Mouse (Mus musculus): ENCODE data around the gene Fbn1.
A peak's percentile ranks its signal among the peaks of the same experiment; 100 is the strongest.

The Fbn1 gene

DNA sequence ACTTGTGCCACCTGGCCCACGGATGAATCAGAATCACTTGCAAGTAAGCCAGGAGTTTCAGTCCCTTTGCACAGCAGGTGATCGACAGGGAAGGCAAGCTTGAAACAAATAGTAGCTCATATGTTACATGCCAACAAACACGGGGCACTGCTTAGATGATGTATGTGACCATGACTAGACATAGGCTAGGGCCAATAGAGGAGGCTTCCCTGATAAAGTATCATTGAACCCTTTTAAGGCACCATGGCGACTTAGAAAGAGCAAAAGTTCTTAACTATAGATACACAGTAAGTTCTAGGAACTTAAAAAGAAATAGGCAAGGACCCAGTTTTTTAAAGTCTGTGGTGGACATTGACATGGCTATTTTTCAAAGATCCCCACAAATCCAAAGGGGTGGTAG lies at the start of gene Fbn1:
Gene Fbn1 (minus strand): TSS at position 101 of the 400 bp plus-strand sequence.
- DNase-seq = no peak

DNA sequence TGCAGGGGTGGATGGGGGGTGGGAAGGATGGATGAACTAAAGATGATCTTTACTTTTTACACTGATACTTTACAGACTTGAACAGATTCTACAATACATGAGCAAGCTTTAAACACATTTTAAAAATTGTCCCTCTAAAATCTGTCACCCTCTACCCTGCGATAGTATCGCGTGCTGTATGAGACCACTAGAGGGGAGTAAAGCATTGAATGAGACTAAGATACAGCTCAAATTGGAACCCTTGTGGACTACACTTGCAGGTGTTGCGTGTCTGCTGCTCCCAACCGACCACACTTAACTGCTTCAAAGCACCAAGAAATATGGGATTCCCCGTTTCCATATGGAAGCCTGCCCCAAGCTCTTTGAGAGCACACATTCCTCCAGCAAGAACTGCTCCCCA lies 48.0 kb upstream of the Fbn1 start:
- no peak for DNase-seq

- DNase-seq = no peak
Observed at GRCm38 (mm10) chr2:125548806-125549578, 41.2 kb upstream of the Fbn1 start.

- no peak for DNase-seq
Observed at GRCm38 (mm10) chr2:125544986-125545385, 37.2 kb upstream of the Fbn1 start.

- no peak for DNase-seq
Observed at GRCm38 (mm10) chr2:125543646-125544045, 35.9 kb upstream of the Fbn1 start.

DNA sequence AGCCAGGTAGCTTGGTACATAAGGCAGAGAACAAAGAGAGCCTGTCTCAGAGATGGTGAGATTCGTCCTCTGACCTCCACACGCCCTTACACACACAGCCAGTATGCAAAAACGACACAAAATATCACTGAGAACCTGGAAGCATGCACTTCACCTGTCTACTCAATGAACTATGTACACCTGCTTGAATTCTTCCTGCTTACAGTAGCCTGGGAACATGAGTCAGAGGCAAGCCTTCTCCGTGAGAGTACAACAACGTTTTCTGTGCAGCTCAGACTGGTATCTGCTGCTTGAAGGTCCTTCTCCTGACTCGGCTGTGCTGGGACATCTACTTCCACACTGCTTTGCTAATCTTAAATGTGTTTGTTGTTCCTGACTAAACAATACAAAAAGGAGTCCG lies 33.7 kb upstream of the Fbn1 start:
- no peak for DNase-seq

GRCm38 (mm10) chr2:125540579-125540978 lies 32.8 kb upstream of the Fbn1 start:
- no peak for DNase-seq

DNA sequence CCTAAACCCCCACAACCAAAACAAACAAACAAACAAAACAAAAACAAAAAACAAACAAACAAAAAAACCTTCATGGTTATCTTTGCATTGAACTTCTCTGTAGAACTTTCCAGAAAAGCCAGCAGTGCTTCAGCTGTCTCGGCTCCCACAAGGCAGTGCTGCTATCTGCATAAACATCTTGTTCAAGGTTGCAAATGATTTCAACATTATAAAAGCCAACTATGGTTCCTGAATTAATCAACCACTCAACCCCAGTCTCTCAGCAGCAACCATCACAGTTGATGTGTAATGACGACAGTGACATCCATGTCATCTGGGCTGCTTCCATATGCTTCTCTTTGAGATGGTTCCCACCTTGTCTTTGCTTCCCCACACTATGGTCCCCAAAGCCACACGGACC lies 31.8 kb upstream of the Fbn1 start:
- DNase-seq = no peak

DNA sequence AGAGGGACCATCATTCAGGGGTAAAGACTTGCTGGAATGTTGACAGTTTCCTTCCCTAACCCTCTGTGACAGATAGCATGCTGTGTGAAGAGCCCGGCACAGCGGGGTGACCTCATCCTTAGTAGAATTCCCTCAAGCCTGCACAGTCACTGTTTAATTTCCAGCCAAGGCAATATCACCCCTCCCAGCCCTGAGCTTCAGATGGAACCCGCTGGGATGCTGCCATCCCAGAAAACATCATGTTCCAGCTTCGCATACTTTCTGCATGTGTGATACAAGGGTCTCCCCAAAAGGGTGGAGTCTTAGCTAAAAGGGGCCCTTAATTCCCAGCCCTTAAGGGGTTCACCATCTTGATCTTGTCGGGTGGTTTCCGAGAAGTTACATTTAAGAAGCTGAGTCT lies 22.9 kb upstream of the Fbn1 start:
- no peak for DNase-seq

GRCm38 (mm10) chr2:125526566-125526965 lies 18.8 kb upstream of the Fbn1 start:
- no peak for DNase-seq

DNA sequence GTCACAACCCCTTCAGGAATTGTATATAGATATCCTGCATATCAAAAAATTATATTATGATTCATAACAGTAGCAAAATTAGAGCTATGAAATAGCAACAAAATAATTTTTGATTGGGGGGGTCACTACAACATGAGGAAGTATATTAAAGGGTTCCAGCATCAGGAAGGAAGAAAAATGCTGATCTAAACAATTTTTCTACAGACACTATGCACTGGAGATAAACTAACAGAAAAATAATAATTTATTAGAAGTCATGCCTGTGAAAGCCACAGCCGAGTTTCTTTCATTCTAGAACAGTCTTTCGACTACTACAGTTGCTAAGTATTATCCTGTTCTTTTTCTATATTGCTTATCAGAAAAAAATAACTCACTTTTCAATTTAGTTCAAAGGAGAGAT lies 17.7 kb upstream of the Fbn1 start:
- DNase-seq = no peak

DNA sequence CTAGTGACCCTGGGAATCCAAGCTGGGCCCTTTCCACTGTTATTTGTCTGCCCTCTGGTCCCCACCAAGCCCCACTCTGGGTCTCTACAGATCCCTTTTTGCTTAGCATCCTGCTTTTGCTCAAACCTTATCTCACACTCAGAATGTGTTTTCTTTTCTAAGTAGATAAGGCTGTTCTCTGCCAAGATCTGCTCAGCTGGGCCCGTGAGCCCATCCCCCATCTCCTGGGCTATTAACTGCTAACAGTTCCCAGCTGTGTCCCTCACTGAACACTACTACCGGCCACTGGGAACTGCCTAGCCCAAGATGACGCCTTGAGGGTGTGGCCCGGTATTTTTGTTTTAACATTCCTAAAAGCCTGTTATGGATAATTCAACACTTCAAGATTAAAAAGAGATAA lies 8.8 kb upstream of the Fbn1 start:
- DNase-seq = peak; percentile 18

GRCm38 (mm10) chr2:125515291-125516057 lies 7.7 kb upstream of the Fbn1 start:
- no peak for DNase-seq

DNA sequence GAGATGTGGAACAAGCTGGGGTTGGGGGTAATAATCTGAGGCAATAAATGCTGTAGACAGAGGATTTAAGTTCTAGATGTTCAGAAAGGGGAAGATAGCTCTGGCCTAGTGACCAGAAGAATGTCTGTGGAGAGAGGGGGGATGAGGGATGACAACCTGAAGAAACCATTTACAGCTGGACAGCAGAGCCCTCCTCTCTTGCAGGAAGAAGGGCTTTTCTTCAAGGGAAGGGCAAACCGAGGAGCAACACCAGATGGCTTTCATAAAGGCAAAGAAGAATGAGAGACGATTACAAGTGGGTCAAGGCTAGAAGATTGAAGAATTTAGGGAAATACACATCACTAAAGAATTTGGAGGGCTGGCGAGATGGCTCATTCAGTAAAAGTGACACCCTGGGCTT lies 6.6 kb upstream of the Fbn1 start:
- DNase-seq = no peak

DNA sequence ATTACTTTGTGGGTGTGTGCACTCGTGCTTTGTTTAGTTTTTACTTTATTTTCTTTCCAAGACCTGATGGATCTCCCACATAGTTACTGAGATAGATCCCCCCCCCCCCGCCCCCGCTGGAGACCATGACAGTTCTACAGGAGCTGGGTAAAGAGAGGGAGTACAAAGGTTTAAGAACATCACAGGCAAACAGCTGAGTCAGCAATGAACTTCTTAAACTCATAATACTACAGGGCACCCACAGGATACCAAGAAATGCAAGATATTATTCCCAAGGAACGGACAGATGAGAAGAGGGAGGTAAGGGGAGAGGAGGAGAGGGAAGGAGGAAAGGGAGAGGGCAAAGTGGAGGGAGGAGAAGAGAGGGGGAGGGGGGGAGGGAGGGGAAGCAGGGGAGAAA lies 4.8 kb upstream of the Fbn1 start:
- DNase-seq = no peak

- no peak for DNase-seq
Observed at GRCm38 (mm10) chr2:125511898-125512297, 4.1 kb upstream of the Fbn1 start.

DNA sequence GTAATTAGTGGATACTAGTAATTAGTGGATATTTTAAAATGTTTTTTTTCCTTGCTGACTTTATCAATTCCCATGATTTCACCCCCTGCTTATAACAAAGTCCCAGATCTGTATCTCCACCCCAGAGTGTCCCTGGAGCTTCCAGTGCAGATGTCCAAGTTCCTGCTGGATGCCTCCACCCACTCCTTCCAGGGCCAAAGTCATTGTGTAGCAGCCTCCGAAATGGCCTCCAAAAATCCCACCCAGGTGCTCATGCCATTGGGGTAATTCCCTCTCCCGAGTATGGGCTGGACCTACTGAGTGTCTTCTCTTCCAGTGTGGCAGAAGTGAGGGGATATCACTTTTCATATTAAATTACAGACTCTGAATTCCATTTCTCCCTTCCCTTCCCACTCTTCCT lies 3.0 kb upstream of the Fbn1 start:
- DNase-seq = no peak

- DNase-seq = no peak
Observed at GRCm38 (mm10) chr2:125508381-125508780, 588 bp upstream of the Fbn1 start.

DNA sequence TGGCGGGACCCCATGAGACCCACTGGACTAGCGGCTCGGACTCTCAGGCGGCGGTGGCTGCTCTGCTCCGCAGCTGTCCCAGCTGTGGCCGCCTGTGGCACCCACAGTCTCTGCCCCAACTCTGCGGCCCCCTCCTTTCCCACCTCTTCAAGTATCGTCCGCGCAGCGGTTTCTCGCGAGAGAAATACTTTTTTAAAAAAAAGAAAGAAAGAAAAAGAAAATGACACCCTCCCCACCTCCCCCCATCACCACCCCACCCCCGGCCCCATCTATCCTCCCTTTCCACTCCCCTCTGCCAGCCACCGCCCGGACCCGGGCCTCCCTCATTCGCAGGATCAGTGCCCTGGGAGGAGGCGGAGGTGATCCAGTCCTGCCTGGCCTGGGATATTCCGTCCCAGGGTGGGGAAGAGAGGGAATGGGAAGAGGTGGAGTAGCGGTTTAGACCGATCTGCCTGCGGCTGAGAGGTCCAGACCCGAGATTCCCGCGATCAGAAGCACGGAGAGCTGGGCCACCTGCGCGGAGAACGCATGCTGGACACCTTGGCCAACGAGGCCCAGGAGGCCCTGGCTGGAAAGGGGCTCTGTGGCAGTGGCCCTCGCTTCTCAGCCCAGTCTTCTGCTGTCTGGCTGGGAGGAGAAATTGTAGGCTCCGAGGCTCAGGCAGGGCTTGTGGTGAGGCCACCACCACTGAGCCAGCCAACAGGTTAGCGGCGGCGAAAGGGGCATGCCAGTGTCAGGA lies 1.3 kb downstream of the Fbn1 start:
- DNase-seq = peak; percentile 18

DNA sequence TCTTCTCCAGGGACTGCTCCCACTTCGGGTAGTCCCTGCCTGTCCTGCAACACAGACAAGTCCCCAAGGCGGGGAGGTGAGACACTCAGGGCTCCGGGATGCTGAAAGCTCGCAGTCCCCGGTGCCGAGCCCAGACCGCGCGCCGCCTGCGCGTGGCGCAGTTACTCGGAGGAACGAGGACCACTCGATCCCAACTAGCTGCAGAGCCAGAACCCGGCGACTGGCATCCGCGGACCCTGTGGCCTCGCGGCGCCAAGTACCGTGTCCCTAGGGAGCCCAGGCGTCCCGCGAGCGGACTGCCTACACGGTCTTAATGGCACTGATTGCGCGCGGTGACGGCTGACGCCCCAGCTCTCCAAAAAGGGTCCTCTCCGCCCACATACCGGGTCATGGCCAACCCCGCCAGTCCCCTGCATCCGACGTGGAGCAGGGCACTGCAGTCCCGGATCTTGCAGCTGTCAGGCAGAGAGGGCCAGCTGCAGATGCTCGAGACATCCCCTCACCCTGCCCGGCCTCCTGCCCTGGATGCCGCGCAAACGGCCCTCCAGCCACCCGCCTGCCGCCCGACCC lies 2.0 kb downstream of the Fbn1 start:
- DNase-seq = peak; percentile 31

DNA sequence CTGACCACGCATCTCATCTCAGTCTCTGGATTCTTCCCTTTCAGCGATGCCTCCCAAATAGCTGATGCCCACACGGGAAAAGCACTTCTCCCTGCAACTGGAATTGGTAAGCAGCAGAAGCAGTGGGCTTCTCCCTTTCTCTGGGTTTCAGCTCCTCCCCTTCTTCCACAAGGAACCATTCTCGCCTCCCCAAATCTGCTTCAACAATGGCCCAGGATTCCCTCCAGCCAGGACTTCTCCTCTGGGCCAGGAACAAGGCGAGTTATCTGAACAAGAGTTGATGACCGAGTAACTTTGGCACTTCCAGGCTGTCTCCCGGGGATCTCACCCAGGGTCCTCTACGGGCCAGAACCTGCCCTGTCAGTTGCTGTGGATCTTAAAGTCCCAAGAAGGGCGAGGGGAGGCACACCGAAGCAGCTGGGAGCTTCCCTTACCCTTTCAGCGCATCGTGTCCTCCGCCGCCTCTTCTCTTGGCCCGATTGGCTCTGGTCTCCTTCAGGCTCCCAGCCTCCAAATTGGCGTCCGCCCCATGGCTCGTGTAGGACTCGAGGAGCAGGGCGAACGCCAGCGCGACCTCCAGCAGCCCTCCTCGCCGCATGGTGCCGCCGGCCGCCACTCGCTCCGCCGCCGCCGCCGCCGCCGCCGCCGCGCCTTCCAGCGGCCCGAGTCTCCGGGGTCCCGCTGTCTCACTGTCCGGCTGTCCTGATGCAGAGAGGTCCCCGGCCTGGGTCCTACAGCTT lies 2.6 kb downstream of the Fbn1 start, which contains the start of gene Gm9913:
Gene Gm9913 (plus strand): TSS at position 84 of the 740 bp plus-strand sequence.
- DNase-seq = peak; percentile 25

GRCm38 (mm10) chr2:125501526-125501925 lies 6.3 kb downstream of the Fbn1 start:
- DNase-seq = no peak

- no peak for DNase-seq
Observed at GRCm38 (mm10) chr2:125498216-125498615, 9.6 kb downstream of the Fbn1 start.
